Mouse (Mus musculus): ENCODE data around the gene Rnft1.

Rnft1 gene

DNA sequence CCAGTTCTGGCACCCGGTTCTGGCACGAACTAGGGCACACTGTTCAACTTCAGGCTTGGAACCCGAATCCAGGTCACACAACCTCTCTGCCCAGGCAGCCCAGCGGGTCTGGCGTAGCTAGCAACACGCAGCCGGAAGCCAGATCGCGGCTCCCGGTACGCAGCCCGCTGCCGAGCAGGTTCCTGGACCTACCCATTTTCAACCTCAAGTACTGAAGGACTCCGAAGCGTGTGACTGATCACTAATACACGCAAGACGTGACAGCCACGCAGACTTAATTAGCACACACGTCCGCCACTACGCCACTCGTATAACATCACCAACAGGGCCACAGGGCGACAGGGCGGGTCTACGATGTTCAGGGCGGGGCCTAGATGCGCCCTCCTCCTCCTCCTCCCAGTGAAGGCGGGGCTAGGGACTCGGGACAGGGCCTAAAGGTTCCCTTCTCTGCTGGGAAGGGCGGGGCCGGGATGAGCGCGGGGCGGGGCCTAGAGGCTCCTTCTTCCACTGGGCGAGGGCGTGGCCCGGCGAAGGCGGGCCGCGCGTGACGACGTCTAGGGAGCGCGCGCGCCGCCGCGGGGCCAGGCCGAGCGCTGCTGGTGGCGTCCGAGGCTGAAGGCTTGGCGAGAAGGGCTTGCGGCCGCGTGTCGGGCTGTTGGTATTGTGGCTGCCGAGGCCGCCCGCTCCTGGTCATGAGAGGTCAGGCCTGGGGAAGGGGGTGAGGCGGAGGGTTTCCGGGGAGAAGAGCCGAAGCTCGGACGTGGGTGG lies at the start of gene Rnft1:
Gene Rnft1, plus strand, starts transcription at position 557 of the 768 bp plus-strand sequence.
- in situ Hi-C loops (cut with MboI, MseI): no loop called here

DNA sequence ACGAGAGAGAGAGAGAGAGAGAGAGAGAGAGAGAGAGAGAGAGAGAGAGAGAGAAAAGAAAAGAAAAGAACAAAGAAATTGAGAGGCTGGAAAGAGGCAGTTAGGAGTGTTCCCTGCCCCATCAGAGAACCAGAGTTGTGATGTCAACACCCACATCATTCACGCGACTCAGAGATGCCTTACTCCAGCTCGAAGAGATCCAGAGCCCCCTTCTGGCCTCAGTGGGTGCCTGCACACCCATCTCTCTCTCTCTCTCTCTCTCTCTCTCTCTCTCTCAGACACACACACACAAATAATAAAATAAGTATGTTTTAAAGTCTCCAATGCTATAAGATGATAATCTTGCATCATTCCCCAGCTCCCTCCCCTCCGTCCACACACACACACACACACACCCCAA lies 47.6 kb upstream of the Rnft1 start:
- in situ Hi-C loops (cut with MboI, MseI): no loop called here

DNA sequence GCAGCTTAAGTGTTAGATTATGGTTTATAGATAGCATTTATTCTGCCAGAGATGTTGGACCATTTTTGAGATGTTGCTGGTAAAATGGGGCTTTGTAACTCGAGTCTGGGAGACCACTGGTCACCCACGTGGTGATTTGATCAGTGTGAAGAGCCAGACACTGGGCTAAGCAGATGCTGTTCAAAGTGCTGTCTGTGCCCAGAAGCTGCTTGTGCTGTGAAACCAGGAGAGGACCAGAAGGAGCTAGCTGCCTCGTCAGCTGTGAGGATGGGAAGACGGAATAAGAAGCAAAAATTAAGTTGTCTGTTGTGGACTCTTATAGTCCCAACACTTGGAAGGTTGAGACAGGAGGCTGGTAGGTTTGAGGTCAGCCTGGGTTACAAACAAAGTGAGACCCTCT lies 46.2 kb upstream of the Rnft1 start:
- in situ Hi-C loops (cut with MboI, MseI): no loop called here

DNA sequence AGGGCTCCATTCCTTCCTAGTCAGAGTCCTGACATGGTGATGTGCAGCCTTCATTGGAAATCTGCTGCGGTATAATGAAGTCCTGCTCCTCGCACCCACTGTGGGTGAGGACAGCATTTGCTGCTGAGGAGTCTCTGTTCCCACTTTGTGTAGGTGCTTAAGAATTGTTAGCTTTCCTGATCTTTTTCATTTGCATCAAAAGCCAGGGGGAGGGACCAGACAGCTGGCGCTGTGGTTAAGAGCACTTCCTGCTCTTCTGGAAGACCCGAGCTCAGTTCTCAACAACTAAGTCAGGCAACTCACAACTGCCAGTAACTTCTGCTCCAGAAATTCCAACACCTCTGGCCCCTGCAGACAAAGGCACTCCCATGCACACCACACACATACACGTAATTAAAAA lies 43.7 kb upstream of the Rnft1 start:
- in situ Hi-C loops (cut with MboI, MseI): no loop called here

DNA sequence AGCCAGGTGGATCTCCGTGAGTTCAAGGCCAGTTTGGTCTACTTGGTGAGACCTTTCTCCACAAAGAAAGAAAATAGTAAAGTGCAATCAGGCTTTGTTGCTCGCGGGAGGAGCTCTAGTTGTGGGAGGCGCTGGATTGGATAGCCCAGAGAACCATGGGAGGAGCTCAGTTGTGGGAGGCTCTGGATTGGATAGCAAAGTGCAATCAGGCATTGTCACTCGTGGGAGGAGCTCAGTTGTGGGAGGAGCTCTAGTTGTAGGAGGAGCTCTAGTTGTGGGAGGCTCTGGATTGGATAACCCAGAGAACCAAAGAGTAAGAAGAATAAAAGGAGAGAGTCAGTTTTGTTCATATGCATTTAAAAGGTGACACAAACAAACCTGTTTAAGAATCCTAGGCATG lies 30.5 kb upstream of the Rnft1 start:
- in situ Hi-C loops (cut with MboI, MseI): no loop called here

DNA sequence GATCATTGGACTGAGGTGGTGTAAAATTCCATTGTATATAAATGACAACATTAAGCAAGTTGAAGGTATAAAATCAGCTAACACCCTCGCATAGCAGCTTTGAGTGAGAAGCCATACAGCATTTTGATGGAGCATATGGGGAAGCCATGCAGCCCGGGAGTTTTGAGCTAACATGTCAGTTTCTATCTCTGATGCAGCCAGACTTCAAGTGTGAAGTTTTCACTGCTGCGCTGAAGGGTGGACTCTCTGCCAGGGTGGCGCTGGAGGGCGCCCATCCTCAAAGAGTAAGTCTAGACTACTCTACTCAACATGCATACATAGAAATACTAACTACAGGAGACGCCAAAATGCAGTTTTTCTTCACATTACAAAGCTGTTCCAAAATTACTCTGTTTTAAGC lies 26.9 kb upstream of the Rnft1 start:
- in situ Hi-C loops (cut with MboI, MseI): no loop called here

DNA sequence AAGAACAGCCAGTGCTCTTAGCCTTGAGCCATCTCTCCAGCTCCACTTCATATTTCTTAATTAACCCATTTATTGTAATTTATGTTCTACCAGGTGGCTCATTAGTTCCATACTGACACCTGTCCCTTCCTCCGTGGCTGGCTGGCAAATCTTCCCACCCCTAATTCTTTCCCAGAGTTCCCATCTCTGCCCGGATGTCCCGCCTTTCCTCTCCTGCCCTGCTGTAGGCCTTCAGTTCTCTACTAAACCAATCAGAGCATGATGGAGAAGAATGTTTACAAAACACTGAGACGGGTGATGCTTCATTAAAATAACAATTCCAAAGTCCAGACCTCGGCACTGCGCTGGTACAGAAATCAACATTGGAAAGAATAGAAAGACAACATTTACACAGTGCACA lies 25.6 kb upstream of the Rnft1 start:
- in situ Hi-C loops (cut with MboI, MseI): no loop called here

DNA sequence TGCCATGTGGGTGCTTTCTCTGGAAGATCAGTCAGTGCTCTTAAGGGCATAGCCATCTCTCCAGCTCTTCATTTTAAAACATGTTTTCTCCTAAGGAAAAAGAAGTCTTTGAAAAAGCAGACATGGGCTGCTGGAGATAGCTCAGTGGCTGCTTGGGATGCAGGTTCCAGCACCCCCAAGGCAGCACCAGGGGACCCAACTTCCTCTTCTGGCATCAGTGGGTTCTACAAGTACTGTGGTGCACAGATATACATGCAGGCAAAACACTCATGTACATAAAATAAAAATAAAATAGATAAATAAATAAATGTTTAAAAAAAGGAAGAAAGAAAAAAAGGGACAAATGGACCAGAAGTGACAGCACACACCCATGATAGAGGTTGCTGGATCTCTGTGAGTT lies 21.9 kb upstream of the Rnft1 start:
- in situ Hi-C loops (cut with MboI, MseI): loop anchor here (10.0 kb wide), 1 partner anchor 1758 kb away; no protein-coding TSS in a partner anchor

DNA sequence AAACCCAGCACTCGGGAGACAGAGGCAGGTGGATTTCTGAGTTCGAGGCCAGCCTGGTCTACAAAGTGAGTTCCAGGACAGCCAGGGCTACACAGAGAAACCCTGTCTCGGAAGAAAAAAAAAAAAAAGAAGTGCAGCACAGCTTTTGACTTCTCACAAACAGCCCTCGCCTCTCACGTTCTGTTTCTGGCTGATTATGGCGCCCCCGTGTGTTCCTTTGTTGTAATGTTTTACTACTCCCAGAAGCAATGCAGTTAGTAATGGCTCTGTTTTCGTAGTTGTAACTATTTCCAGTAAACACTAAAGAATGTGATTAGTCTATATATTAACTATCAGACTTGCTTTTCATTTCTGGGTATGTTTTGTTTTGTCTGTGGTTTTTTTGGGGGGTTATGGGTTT lies 20.2 kb upstream of the Rnft1 start:
- in situ Hi-C loops (cut with MboI, MseI): loop anchor here (10.0 kb wide), 1 partner anchor 1759 kb away; no protein-coding TSS in a partner anchor

DNA sequence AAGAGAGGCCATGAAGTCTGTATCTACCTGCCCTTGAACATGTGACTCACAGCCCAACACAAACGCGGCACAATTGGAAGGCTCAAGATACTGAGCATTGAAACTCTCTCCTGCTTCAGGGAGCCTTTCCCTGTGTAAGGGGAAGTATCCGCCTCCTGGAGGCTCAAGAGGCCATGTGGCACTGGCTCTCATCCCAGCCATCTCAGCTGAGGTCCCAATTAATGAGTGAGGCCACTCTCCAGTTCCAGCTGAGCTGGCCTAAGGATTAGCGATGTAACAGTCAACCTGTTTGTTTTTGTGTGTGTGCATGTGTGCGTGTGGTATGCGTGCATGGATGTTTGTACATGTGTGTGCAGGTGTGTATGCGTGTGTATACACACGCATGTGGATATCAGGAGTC lies 16.1 kb upstream of the Rnft1 start:
- in situ Hi-C loops (cut with MboI, MseI): loop anchor here (10.0 kb wide), 1 partner anchor 1764 kb away; no protein-coding TSS in a partner anchor

DNA sequence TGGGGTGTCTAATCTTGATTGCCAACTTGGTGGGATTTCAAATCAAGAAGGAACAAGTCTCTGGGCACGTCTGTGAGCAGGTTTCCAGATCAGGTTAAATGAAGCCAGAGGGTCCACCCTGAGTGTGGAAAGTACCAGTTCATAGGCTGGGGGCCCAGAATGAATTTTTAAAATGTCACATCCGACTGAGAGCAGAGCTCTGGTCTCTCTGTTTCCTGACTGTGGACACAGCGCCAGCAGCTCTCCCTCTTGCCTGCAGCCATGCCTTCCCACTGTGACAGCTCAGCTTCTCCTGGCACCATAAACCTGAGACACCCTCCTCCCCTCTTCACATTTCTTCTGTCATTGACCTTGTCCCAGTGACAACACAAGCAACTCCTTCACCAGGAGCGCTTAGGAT lies 15.5 kb upstream of the Rnft1 start:
- in situ Hi-C loops (cut with MboI, MseI): loop anchor here (10.0 kb wide), 1 partner anchor 1764 kb away; no protein-coding TSS in a partner anchor

DNA sequence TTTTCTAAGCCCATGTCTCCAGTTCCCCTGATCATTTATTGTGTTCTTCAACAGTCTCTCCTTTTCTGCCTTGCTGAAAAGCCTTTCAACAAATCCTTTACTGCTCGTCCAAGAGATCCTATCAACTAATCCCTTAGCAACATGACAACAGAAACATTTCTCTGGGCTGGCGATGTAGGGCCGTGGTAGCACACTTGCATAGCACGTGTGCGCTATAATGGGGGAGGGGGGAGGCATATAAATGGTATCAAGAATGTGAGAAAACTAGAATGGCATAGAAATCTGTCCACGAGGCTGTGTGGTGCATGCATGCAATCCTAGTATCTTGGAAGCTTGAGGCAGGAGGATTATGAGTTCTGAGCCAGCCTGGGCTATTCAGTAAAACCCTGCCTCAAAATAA lies 12.7 kb upstream of the Rnft1 start:
- in situ Hi-C loops (cut with MboI, MseI): no loop called here

DNA sequence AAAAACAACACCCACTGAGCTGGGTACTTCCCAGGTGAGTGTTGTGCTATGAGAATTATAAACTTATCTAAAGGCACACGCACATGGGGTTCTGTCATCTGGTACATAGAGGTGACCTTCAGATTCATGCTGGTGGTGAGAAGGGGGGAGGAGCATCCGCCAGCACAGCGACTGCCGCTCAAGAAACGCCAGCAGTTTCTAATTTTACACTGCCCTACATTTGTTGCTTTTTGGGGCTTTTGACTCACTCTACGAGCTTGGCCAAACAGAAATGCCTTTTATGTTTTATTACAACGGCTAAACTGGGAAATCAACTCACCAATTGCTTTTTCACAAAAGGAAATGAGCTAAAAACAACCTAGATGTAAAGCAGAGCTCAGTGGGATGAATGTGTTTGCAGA lies 11.7 kb upstream of the Rnft1 start:
- in situ Hi-C loops (cut with MboI, MseI): no loop called here

DNA sequence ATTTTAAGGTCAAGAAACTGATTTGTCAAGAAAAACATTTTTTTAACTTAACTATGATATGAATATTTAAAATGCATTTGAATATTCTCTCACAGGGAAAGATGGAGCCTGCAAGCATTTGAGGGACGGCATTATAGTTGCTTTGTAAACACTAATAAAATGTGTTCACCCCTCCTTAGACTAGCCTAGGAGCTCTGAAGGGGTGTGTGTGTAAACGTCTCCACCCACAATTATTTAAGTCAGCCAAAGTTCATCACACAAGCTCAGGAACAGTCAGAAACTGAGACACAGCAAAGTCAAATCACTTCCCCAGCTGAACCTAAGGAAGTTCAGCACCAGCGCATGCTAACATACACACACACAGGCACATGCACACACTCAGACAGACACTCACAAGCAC lies 10.9 kb upstream of the Rnft1 start:
- in situ Hi-C loops (cut with MboI, MseI): no loop called here

DNA sequence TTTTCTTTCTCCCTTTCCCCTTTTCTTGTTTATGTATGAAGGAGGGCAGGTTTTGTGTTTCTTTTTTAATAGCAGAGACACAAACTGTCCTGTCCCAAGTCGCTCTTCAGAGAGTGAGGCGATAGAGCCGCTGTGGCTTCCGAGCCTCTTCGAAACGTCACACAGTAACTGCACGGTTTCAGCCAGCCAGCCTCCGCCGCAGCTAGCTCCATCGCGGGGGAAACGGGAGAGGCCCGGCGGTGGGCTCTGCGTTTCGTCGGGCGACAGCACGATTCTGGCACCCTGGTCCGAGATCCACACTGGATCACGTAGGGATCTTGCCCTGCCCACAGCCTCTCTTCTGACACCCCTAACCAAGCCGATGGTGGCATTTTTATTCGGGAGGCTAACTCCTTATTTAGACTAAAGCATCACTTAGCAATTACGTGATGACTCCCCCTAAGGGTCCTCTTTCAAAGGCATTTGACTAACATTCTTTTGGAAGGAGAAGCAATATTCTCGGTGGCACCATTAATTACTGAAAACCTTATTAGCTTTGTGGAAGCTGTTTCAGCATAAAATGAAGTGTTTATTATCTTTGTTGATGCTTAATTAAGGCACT lies 553 bp downstream of the Rnft1 start:
- in situ Hi-C loops (cut with MboI, MseI): no loop called here

DNA sequence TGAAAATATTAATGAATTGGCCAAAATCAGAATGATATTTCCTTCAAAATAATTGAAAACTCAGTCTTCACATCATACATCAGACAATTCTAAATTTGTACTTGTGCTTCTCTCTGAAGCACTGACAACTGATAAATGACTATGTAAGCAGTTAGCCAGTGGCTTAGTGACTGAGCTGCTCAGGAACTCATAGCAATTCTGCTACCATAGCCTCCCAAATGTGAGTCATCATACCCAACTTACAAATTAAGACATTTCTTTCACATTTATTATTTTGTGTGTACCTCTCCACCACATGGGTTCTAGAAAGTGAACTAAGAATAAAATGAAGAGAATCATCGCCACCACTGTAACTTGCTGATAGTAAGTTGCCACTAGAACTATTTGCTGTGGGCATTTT lies 6.3 kb downstream of the Rnft1 start:
- in situ Hi-C loops (cut with MboI, MseI): no loop called here

DNA sequence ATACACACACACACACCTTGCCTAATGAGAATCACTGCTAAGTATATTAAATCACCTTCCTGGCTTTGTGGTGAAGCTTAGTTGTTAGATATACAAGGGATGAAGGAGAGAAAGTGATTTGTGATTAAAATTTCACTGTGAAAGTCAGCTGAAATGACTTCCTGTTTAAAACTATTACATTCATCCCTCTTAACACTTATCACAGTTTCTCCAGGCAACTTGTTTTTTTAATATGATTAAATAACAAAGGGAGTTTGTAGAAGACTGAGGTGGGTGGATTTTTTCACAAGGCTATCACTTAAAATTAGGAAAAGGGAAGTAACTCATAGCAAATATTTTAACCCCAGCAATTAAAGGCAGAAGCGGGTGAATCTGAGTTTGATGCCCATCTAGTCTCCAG lies 12.9 kb downstream of the Rnft1 start:
- in situ Hi-C loops (cut with MboI, MseI): no loop called here

DNA sequence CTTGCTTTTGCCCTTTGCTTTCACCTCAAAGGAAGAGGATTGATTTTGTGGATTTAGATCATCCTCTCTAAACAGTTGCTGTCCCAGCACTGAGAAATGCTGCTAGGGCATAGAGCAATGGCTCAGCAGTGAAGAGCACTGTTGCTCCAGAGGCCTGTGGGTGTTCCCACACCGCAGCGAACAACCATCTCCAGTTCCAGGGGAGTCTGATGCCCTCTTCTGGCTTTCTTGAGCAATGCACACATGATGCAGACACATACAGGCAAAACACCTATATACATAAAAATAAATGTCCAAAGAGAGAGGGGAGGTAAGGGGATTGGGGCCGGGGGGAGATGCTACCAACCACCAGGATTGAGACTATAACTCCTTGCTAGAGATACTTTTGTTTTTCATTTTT lies 13.5 kb downstream of the Rnft1 start:
- in situ Hi-C loops (cut with MboI, MseI): no loop called here

DNA sequence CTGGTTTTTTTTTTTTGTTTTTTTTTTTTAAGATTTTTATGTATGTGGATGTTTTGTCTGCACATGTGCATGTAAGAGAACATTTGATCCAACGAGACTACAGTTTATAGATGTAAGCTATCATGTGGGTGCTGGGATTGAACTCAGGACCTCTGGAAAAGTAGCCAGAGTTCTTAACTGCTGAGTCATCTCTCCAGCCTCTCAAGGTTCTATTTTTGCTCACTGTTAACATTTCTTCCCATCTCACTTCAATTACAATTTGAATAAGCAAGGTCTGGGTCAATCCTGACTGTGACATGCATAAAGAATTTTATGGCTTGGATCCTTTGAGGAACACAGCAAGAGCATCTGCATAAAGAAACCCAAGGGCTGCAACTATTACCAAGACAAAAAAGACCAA lies 16.3 kb downstream of the Rnft1 start:
- in situ Hi-C loops (cut with MboI, MseI): no loop called here

DNA sequence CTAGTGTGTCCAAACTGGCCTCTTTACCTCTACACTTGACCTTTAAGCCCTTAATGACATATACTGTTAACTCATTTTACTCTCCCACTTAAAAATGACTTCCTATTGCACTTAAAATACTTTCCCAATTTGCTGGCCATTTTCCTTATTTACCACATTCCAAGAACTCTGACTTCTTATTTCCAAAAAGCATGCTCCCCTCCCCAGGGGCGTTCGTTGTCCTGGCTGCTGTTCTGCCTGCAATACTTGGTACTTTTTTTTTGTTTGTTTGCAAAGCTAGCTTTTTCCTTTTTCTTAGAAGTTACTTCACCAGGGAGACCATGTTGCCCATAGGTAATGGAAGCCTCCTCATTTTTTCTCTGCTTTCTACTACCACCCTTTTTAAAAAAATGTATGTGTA lies 18.7 kb downstream of the Rnft1 start:
- in situ Hi-C loops (cut with MboI, MseI): no loop called here

DNA sequence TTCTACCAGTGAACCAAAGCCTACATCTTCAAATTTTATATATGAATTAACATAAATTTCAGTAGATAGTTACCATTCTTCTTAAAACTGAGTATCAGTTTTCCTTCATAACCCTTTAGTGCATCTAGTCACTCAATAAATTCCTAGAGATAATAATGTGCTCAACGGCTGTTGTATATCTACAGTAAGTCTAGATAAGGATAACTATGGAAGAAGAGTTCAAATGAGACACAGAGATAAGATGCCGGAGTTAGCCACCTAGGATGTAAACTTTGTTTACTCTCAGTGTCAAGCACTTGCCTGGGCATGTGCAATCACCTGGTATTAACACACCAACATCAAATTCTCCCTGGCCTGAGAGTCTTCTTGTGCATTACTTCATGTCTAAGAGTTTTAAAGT lies 22.9 kb downstream of the Rnft1 start:
- in situ Hi-C loops (cut with MboI, MseI): no loop called here

DNA sequence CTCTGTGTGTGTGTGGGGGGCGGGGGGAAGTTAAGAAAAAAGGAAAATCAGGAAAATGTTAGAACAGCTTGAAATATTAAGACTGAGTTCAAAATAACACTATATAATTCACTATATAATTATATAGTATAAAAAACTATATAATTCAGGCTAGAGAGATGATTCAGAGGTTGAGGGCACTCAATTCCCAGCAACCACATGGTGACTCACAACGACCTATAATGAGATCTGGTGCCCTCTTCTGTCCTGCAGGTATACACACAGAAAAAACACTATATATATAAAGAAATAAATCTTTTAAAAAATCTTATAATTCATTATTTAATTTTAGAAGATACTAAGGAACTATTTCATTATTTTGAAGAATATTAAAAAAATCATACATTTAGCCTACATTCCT lies 23.5 kb downstream of the Rnft1 start:
- in situ Hi-C loops (cut with MboI, MseI): no loop called here

DNA sequence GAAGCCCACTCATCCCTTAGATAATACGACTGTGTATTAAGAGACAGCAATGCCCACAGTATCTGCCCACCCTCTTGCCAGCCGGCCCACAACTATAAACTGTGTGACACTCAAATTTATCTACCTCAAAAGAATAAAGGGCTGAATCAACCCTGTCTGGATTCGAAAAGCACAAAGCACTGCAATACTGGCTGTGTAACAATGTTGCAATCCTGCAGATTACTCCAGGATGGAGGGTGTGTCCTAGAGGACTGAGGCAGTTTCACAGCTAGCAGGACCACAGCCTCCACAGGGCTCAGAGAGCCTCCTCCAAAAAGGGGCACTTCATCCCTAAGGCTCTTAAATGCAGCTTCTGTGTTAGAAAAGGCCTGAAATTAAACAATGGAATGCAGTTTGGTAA lies 32.2 kb downstream of the Rnft1 start:
- in situ Hi-C loops (cut with MboI, MseI): no loop called here
